Mouse (Mus musculus): ENCODE data around the gene Mpdu1.

DNA sequence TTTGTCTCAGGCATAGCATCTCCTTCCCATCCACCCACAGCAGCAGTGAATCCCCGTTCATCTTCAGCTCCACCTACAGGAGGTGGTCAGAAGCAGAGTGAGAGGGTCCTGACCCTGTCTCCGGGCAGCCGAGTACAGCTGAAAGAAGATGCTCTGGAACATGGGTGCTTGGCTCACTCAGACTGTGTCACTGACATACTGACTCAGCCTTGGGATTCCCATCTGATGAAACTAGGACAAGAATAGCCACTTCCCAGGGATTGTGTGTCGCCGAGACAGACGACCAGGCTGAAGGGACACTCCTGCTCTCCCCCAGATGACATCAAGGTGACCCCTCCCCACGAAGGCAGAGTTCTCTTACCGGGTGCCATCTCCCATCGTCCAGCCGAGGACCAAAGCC is 45.7 kb downstream of the Mpdu1 start:
- TF ChIP-seq CTCF (IDR thresholded peaks at IDR 0.05; ENCODE audit: extremely low read depth, insufficient read length, insufficient replicate concordance, low read depth, low read length) (no peak), POLR2A (IDR thresholded peaks at IDR 0.05; ENCODE audit: low read depth, low read length) (no peak)

All from small intestine, adult 2 months (tissue).